Mouse (Mus musculus) liver, embryonic 12.5 days (tissue): Measurements from ENCODE around the gene Zbtb45. TPM values are rescaled to one million over a fixed set of nuclear protein-coding genes. Genes with fewer than 3 reads are reported as not detected.

ENCODE experiments used
- ATAC-seq: fragments of 200-750 bp; cut with Nextera tagmentation; 2 replicates; pipeline ENCODE4 v1.8.0; 2017; ENCODE audit warnings: moderate number of reproducible peaks, mild to moderate bottlenecking, moderate library complexity
- H3K27ac ChIP-seq: fragments of 300-500 bp; sonication (generic); 2 replicates; pipeline ENCODE4 v1.5.1; 2016; ENCODE audit warnings: mild to moderate bottlenecking
- H3K27me3 ChIP-seq: fragments of 300-500 bp; sonication (generic); replicated peaks from 2 replicates; pipeline ENCODE4 v1.6.1; 2016; ENCODE audit warnings: mild to moderate bottlenecking, moderate library complexity
- H3K36me3 ChIP-seq: fragments of 300-500 bp; sonication (generic); 2 replicates; pipeline ENCODE4 v1.6.1; 2016; ENCODE audit warnings: mild to moderate bottlenecking, moderate library complexity
- H3K4me1 ChIP-seq: fragments of 300-500 bp; sonication (generic); 2 replicates; pipeline ENCODE4 v1.6.1; 2016
- H3K4me2 ChIP-seq: fragments of 300-500 bp; sonication (generic); 2 replicates; pipeline ENCODE4 v1.6.1; 2016; ENCODE audit warnings: mild to moderate bottlenecking, moderate library complexity
- H3K4me3 ChIP-seq: fragments of 300-500 bp; sonication (generic); 2 replicates; pipeline ENCODE4 v1.5.1; 2016; ENCODE audit warnings: mild to moderate bottlenecking, moderate library complexity
- H3K9ac ChIP-seq: fragments of 300-500 bp; sonication (generic); 2 replicates; pipeline ENCODE4 v1.6.1; 2016; ENCODE audit warnings: mild to moderate bottlenecking, moderate library complexity
- H3K9me3 ChIP-seq: fragments of 300-500 bp; sonication (generic); replicated peaks from 2 replicates; pipeline ENCODE4 v1.6.1; 2016; ENCODE audit warnings: mild to moderate bottlenecking, moderate library complexity
- WGBS: fragments of 180-500 bp; shearing (Covaris S2); methylation state at CpG from one replicate; pipeline ENCODE4 v1.1.7; 2016; ENCODE audit not compliant: insufficient replicate concordance; 5-methylcytosine and 5-hydroxymethylcytosine counted together
- polyA plus RNA-seq: library from polyadenylated mRNA; unstranded; fragments of >200 nt; fragmentation: Nextera tagmentation; extraction: Ambion mirVana; gene quantifications from 2 replicates; pipeline ENCODE4 v1.2.1, GENCODE M21; 2016

Gene Zbtb45
- polyA plus RNA-seq, 1 experiment from 2014 or later, result 20.0 TPM

- H3K36me3 ChIP-seq, result no peaks in the 10 kb centered on the region
- WGBS, result 68% methylated on average over 6 of the region's 6 CpGs
- H3K4me1 ChIP-seq, result peaks cover 33% of the 10 kb centered on the region
- no peak overlapping the region for H3K27ac ChIP-seq
- no peak overlapping the region for H3K4me2 ChIP-seq
- no peaks in the 10 kb centered on the region for H3K9me3 ChIP-seq
- H3K27me3 ChIP-seq, result peaks cover 54% of the 10 kb centered on the region
- ATAC-seq, result no peak
- no peak overlapping the region for H3K9ac ChIP-seq
- H3K4me3 ChIP-seq, result no peak overlapping the region
Observed at GRCm38 (mm10) chr7:13042511-13042910, 32.7 kb upstream of the Zbtb45 start.

- peaks cover 3% of the 10 kb centered on the region for H3K36me3 ChIP-seq
- peaks cover 54% of the 10 kb centered on the region for H3K27me3 ChIP-seq
- H3K4me2 ChIP-seq, result no peak overlapping the region
- no peak for ATAC-seq
- 48% methylated on average over 1 of the region's 1 CpGs for WGBS
- no peak overlapping the region for H3K9ac ChIP-seq
- no peaks in the 10 kb centered on the region for H3K9me3 ChIP-seq
- no peak overlapping the region for H3K27ac ChIP-seq
- no peak overlapping the region for H3K4me3 ChIP-seq
- peaks cover 40% of the 10 kb centered on the region for H3K4me1 ChIP-seq
Observed at GRCm38 (mm10) chr7:13041256-13041655, 31.4 kb upstream of the Zbtb45 start.

- H3K36me3 ChIP-seq, result peaks cover 19% of the 10 kb centered on the region
- peak overlapping the region; percentile 81 for H3K4me2 ChIP-seq
- H3K27ac ChIP-seq, result peak overlapping the region; percentile 98
- peaks cover 50% of the 10 kb centered on the region for H3K4me1 ChIP-seq
- H3K9me3 ChIP-seq, result no peaks in the 10 kb centered on the region
- WGBS, result 31% methylated on average over 1 of the region's 1 CpGs
- H3K27me3 ChIP-seq, result peaks cover 37% of the 10 kb centered on the region
- peak overlapping the region; percentile 94 for H3K9ac ChIP-seq
- peak overlapping the region; percentile 81 for H3K4me3 ChIP-seq
- ATAC-seq, result no peak
Observed at GRCm38 (mm10) chr7:13039181-13039580, 29.3 kb upstream of the Zbtb45 start.

GRCm38 (mm10) chr7:13038621-13039169 is 28.9 kb upstream of the Zbtb45 start:
- H3K4me1 ChIP-seq, result peaks cover 49% of the 10 kb centered on the region
- peak overlapping the region; percentile 94 for H3K9ac ChIP-seq
- no peaks in the 10 kb centered on the region for H3K9me3 ChIP-seq
- peak overlapping the region; percentile 81 for H3K4me3 ChIP-seq
- ATAC-seq, result no peak
- WGBS, result 13% methylated on average over 15 of the region's 15 CpGs
- H3K36me3 ChIP-seq, result peaks cover 21% of the 10 kb centered on the region
- peak overlapping the region; percentile 98 for H3K27ac ChIP-seq
- peaks cover 32% of the 10 kb centered on the region for H3K27me3 ChIP-seq
- H3K4me2 ChIP-seq, result peak overlapping the region; percentile 81

GRCm38 (mm10) chr7:13037901-13038555 is 28.2 kb upstream of the Zbtb45 start, which contains the start of gene Ube2m:
Ube2m (minus strand) TSS chr7:13038275.
- H3K27ac ChIP-seq, result peak within 1 kb of the TSS; percentile 98
- peak within 1 kb of the TSS; percentile 81 for H3K4me3 ChIP-seq
- H3K9ac ChIP-seq, result peak within 1 kb of the TSS; percentile 94
- H3K4me1 ChIP-seq, result peaks cover 50% of the 10 kb centered on the region
- no peaks in the 10 kb centered on the region for H3K9me3 ChIP-seq
- peak within 1 kb of the TSS; percentile 81 for H3K4me2 ChIP-seq
- H3K36me3 ChIP-seq, result peaks cover 28% of the 10 kb centered on the region
- under 1% methylated on average over 65 of the region's 65 CpGs for WGBS
- peaks cover 26% of the 10 kb centered on the region for H3K27me3 ChIP-seq
- ATAC-seq, result peak; percentile 87

- Histone ChIP-seq H3K4me3 (peak overlapping the region; percentile 81), H3K27me3 (peaks cover 19% of the 10 kb centered on the region), H3K9me3 (no peaks in the 10 kb centered on the region), H3K36me3 (peaks cover 35% of the 10 kb centered on the region), H3K4me2 (peak overlapping the region; percentile 81), H3K4me1 (peaks cover 57% of the 10 kb centered on the region), H3K9ac (peak overlapping the region; percentile 94), H3K27ac (peak overlapping the region; percentile 98)
- WGBS, result 1% methylated on average over 30 of the region's 33 CpGs
- ATAC-seq, result peak; percentile 12
Observed at GRCm38 (mm10) chr7:13037366-13037765, 27.5 kb upstream of the Zbtb45 start.

- Histone ChIP-seq H3K27me3 (peaks cover 14% of the 10 kb centered on the region), H3K4me1 (peaks cover 58% of the 10 kb centered on the region), H3K27ac (peak overlapping the region; percentile 98), H3K36me3 (peaks cover 40% of the 10 kb centered on the region), H3K9me3 (no peaks in the 10 kb centered on the region), H3K4me3 (peak overlapping the region; percentile 81), H3K9ac (peak overlapping the region; percentile 94), H3K4me2 (peak overlapping the region; percentile 81)
- WGBS, result 22% methylated on average over 4 of the region's 4 CpGs
- ATAC-seq, result no peak
Observed at GRCm38 (mm10) chr7:13036806-13037205, 27.0 kb upstream of the Zbtb45 start.

GRCm38 (mm10) chr7:13035211-13035855 is 25.5 kb upstream of the Zbtb45 start:
- no peak for ATAC-seq
- no peaks in the 10 kb centered on the region for H3K27me3 ChIP-seq

GRCm38 (mm10) chr7:13034148-13034977 is 24.5 kb upstream of the Zbtb45 start, which contains the start of gene Chmp2a:
Chmp2a (minus strand) TSS chr7:13034807.
- peak; percentile 78 for ATAC-seq
- Histone ChIP-seq H3K4me1 (peaks cover 51% of the 10 kb centered on the region), H3K4me3 (peak within 1 kb of the TSS; percentile 86), H3K9me3 (no peaks in the 10 kb centered on the region), H3K36me3 (peaks cover 65% of the 10 kb centered on the region), H3K4me2 (peak within 1 kb of the TSS; percentile 81), H3K9ac (peak within 1 kb of the TSS; percentile 89), H3K27ac (peak within 1 kb of the TSS; percentile 98), H3K27me3 (no peaks in the 10 kb centered on the region)
- under 1% methylated on average over 45 of the region's 45 CpGs for WGBS

More at GRCm38 (mm10) chr7:13035211-13035855, 25.5 kb upstream of the Zbtb45 start:
- H3K36me3 ChIP-seq, result peaks cover 55% of the 10 kb centered on the region
- peaks cover 58% of the 10 kb centered on the region for H3K4me1 ChIP-seq
- H3K9me3 ChIP-seq, result no peaks in the 10 kb centered on the region
- H3K9ac ChIP-seq, result peak overlapping the region; percentile 89
- peak overlapping the region; percentile 98 for H3K27ac ChIP-seq
- 80% methylated on average over 17 of the region's 17 CpGs for WGBS
- H3K4me3 ChIP-seq, result peak overlapping the region; percentile 86
- H3K4me2 ChIP-seq, result peak overlapping the region; percentile 81

GRCm38 (mm10) chr7:13033451-13034147 is 23.8 kb upstream of the Zbtb45 start:
- no peaks in the 10 kb centered on the region for H3K27me3 ChIP-seq
- H3K27ac ChIP-seq, result peak overlapping the region; percentile 98
- H3K9me3 ChIP-seq, result no peaks in the 10 kb centered on the region
- peak overlapping the region; percentile 86 for H3K4me3 ChIP-seq
- H3K9ac ChIP-seq, result peak overlapping the region; percentile 89
- peaks cover 72% of the 10 kb centered on the region for H3K36me3 ChIP-seq
- 45% methylated on average over 13 of the region's 13 CpGs for WGBS
- peaks cover 44% of the 10 kb centered on the region for H3K4me1 ChIP-seq
- peak overlapping the region; percentile 81 for H3K4me2 ChIP-seq
- no peak for ATAC-seq

- no peak overlapping the region for H3K4me3 ChIP-seq
- no peak overlapping the region for H3K9ac ChIP-seq
- H3K4me2 ChIP-seq, result peak overlapping the region; percentile 81; the same call in 1 of the 2 replicates
- peaks cover 83% of the 10 kb centered on the region for H3K36me3 ChIP-seq
- H3K27me3 ChIP-seq, result no peaks in the 10 kb centered on the region
- no peak for ATAC-seq
- WGBS, result 93% methylated on average over 7 of the region's 7 CpGs
- peaks cover 42% of the 10 kb centered on the region for H3K4me1 ChIP-seq
- H3K9me3 ChIP-seq, result no peaks in the 10 kb centered on the region
- H3K27ac ChIP-seq, result no peak overlapping the region
Observed at GRCm38 (mm10) chr7:13032541-13032940, 22.7 kb upstream of the Zbtb45 start.
